Mouse (Mus musculus) ES-E14 (cell line): ENCODE data around the gene Kcnj11. TPM values are rescaled to one million over a fixed set of nuclear protein-coding genes. Genes with fewer than 3 reads are reported as not detected.

Experiments
- DNase-seq: peaks from one replicate; pipeline ENCODE4 v3.0.0-alpha.2; 2013; ENCODE audit warnings: low read depth, low spot score
- H3K27ac ChIP-seq: 2 replicates; pipeline ENCODE4 v1.5.1; 2012; ENCODE audit warnings: low read depth, mild to moderate bottlenecking, low read length, moderate library complexity, mixed read lengths; ENCODE audit not compliant: poor library complexity, insufficient read depth, severe bottlenecking
- H3K36me3 ChIP-seq: 2 replicates; pipeline ENCODE4 v1.6.1; 2012; ENCODE audit warnings: mild to moderate bottlenecking, low read length, moderate library complexity, mixed read lengths; ENCODE audit not compliant: control insufficient read depth, poor library complexity, insufficient read depth, severe bottlenecking
- H3K4me1 ChIP-seq, 2 experiments: fragments of 150-350 bp in 1 of 2; sonication (generic) in 1 of 2; 2 replicates each; pipeline ENCODE4 v1.6.1; 2012; ENCODE audit warnings: low read length in 2 of 2, mild to moderate bottlenecking in 1 of 2, mixed read lengths in 1 of 2; ENCODE audit not compliant: control insufficient read depth in 2 of 2, insufficient read depth in 2 of 2, poor library complexity in 1 of 2
- H3K4me3 ChIP-seq, 2 experiments: fragments of 150-350 bp in 1 of 2; sonication (generic) in 1 of 2; 2 replicates each; pipeline ENCODE4 v1.5.1; 2012; ENCODE audit warnings: low read length in 2 of 2, low read depth in 1 of 2, mild to moderate bottlenecking in 1 of 2, mixed read lengths in 1 of 2; ENCODE audit not compliant: insufficient read depth in 1 of 2, poor library complexity in 1 of 2, severe bottlenecking in 1 of 2
- H3K9ac ChIP-seq: 2 replicates; pipeline ENCODE4 v1.6.1; 2012; ENCODE audit warnings: low read depth, mild to moderate bottlenecking, low read length, mixed read lengths; ENCODE audit not compliant: poor library complexity, insufficient read depth, severe bottlenecking
- H3K9me3 ChIP-seq: fragments of 150-350 bp; sonication (generic); 2 replicates; pipeline ENCODE4 v1.6.1; 2012; ENCODE audit warnings: low read depth, mild to moderate bottlenecking, low read length; ENCODE audit not compliant: control insufficient read depth, insufficient read depth
- CHD2 ChIP-seq: IDR thresholded peaks from 2 replicates; pipeline ENCODE4 v1.6.1; 2014; ENCODE audit warnings: mild to moderate bottlenecking, low read depth, low read length, inconsistent platforms
- HCFC1 ChIP-seq: IDR thresholded peaks from 2 replicates; pipeline ENCODE4 v1.6.1; 2012; ENCODE audit warnings: low read length, inconsistent platforms, borderline replicate concordance; ENCODE audit not compliant: insufficient read depth
- MAFK ChIP-seq: IDR thresholded peaks from 2 replicates; pipeline ENCODE4 v1.6.1; 2014; ENCODE audit warnings: mild to moderate bottlenecking, low read depth, low read length, inconsistent platforms; ENCODE audit not compliant: insufficient read depth
- ZC3H11A ChIP-seq: IDR thresholded peaks from 2 replicates; pipeline ENCODE4 v1.6.1; 2012; ENCODE audit warnings: low read depth, mild to moderate bottlenecking, inconsistent platforms, low read length, borderline replicate concordance
- ZNF384 ChIP-seq: IDR thresholded peaks from 2 replicates; pipeline ENCODE4 v1.6.1; 2012; ENCODE audit warnings: low read depth, low read length, inconsistent platforms
- in situ Hi-C, 2 experiments: fragments of 600-800 bp; cut with MboI; formaldehyde crosslinking; loops; one replicate each; pipeline ENCODE4 v1.15.1; 2025; ENCODE audit warnings: low sequenced_read_pairs in 2 of 2, inconsistent platforms in 1 of 2; ENCODE audit not compliant: unreplicated experiment in 2 of 2
- total RNA-seq: library from RNA; depleted of rRNA; stranded (reverse); fragments of 300-350 nt; gene quantifications from 2 replicates; pipeline ENCODE4 v1.2.3, GENCODE M21; 2012

Gene Kcnj11
- total RNA-seq, 1 experiment: 0.85 TPM

DNA sequence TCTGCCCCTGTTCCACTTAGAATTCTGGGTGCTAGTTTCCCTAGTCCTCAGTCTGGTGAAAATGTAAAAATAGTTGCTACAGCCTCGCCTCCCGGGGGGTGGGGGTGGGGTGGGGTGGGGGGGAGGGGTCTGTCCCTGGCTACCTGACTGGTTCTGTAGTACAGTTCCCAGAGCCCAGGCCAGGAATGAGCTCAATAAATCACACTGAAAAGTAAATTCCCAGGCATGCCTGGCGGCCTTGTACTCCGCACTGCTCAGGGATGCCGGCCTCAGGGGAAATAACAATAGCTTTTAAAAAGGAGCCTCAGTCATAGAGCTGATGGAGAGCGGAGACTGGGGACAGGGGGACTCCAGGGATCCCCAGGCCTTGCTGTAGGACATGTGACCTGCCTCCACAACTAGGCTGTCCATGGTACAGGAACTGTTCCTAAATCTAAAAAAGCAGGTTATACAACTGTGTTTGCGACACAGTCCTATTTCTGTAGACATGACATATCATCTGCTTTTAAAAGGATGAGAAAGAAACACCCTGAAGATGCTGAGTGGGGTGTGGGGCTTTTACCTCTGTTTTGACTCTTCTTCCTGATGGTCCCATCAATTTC lies 37.9 kb upstream of the Kcnj11 start:
- in situ Hi-C loops: no loop called here
- Histone ChIP-seq H3K4me3 (no peak overlapping the region), H3K4me1 (no peaks in the 10 kb centered on the region), H3K9ac (no peak overlapping the region), H3K36me3 (no peaks in the 10 kb centered on the region), H3K9me3 (no peaks in the 10 kb centered on the region), H3K27ac (no peak overlapping the region)
- TF ChIP-seq MAFK (no peak), ZC3H11A (no peak), ZNF384 (no peak), HCFC1 (no peak), CHD2 (no peak)
- no peak for DNase-seq

DNA sequence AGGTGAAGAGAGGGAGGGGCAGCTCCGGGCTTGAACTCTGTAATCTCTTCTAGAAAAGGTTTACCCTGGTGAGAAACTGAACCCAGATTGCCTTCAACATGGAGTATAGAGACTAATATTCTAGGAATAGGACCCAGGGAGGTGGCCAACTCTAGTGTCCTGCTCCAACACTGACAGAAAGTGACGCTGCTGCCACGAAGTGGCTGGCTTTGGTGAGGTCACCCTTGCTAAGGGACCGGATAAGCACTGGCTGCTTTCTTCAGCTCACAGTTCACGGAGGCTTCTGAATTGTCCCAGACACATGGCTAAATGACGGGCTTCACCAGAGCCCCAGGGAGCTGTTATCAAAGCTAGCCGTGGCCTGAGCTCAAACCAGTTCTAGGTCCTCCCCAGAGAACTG lies 33.3 kb upstream of the Kcnj11 start:
- DNase-seq: no peak
- H3K36me3 ChIP-seq: no peaks in the 10 kb centered on the region
- H3K27ac ChIP-seq: no peak overlapping the region
- in situ Hi-C loops: no loop called here
- TF ChIP-seq ZC3H11A: no peak
- TF ChIP-seq ZNF384: no peak
- TF ChIP-seq HCFC1: no peak
- TF ChIP-seq CHD2: no peak
- TF ChIP-seq MAFK: no peak
- no peak overlapping the region for H3K4me3 ChIP-seq
- H3K9ac ChIP-seq: no peak overlapping the region
- H3K9me3 ChIP-seq: no peaks in the 10 kb centered on the region
- H3K4me1 ChIP-seq: no peaks in the 10 kb centered on the region

- H3K27ac ChIP-seq: no peak overlapping the region
- no peaks in the 10 kb centered on the region for H3K36me3 ChIP-seq
- H3K4me1 ChIP-seq: no peaks in the 10 kb centered on the region
- TF ChIP-seq MAFK (no peak), ZNF384 (no peak), ZC3H11A (no peak), CHD2 (no peak), HCFC1 (no peak)
- no peak overlapping the region for H3K9ac ChIP-seq
- H3K9me3 ChIP-seq: no peaks in the 10 kb centered on the region
- DNase-seq: no peak
- in situ Hi-C loops: no loop called here
- no peak overlapping the region for H3K4me3 ChIP-seq
Observed at GRCm38 (mm10) chr7:46132229-46132628, 31.7 kb upstream of the Kcnj11 start.

DNA sequence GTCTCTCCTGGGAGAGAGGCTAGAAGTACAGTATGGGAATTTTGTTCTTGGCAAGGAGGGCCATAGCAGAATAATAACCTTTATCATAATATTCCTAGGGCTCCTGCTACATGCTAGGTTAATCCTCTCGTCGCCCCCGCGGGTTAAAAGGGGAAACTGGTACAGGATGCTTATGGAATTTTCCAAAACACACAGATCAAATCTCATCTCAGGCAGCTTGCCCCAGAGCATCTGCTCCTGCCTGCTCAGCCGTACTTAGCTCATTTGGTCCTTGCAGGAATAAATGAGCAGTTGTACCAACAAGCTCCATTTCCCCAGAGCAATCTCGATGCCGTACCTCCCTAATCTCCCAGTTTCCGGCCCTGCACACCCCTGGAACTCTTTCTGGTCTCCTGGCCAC lies 31.2 kb upstream of the Kcnj11 start:
- H3K9me3 ChIP-seq: no peaks in the 10 kb centered on the region
- no peak overlapping the region for H3K27ac ChIP-seq
- H3K9ac ChIP-seq: no peak overlapping the region
- TF ChIP-seq ZC3H11A (no peak), CHD2 (no peak), ZNF384 (no peak), MAFK (no peak), HCFC1 (no peak)
- no peaks in the 10 kb centered on the region for H3K36me3 ChIP-seq
- no peaks in the 10 kb centered on the region for H3K4me1 ChIP-seq
- in situ Hi-C loops: no loop called here
- DNase-seq: no peak
- H3K4me3 ChIP-seq: no peak overlapping the region

- no peak overlapping the region for H3K27ac ChIP-seq
- H3K4me1 ChIP-seq: no peaks in the 10 kb centered on the region
- DNase-seq: no peak
- in situ Hi-C loops: no loop called here
- H3K9me3 ChIP-seq: no peaks in the 10 kb centered on the region
- H3K9ac ChIP-seq: no peak overlapping the region
- H3K4me3 ChIP-seq: no peak overlapping the region
- no peaks in the 10 kb centered on the region for H3K36me3 ChIP-seq
- no peak for TF ChIP-seq ZNF384
- TF ChIP-seq MAFK: no peak
- TF ChIP-seq HCFC1: no peak
- no peak for TF ChIP-seq CHD2
- no peak for TF ChIP-seq ZC3H11A
Observed at GRCm38 (mm10) chr7:46131266-46131665, 30.7 kb upstream of the Kcnj11 start.
